Mouse (Mus musculus) kidney, embryonic 16.5 days (tissue): Measurements from ENCODE around the gene Gpbar1. TPM values are rescaled to one million over a fixed set of nuclear protein-coding genes. Genes with fewer than 3 reads are reported as not detected.
"Not testable (repeated sequence)": the region's sequence is repeated elsewhere in the genome, so short reads cannot be mapped to it uniquely, and the experiment has no call there.

Experiments
- ATAC-seq: fragments of 200-750 bp; cut with Nextera tagmentation; 2 replicates; pipeline ENCODE4 v1.8.0; 2017; ENCODE audit warnings: moderate TSS enrichment; ENCODE audit not compliant: low FRiP score, low TSS enrichment
- H3K27ac ChIP-seq: fragments of 300-500 bp; sonication (generic); 2 replicates; pipeline ENCODE4 v1.5.1; 2014; ENCODE audit warnings: low read length
- H3K27me3 ChIP-seq: fragments of 300-500 bp; sonication (generic); 2 replicates; pipeline ENCODE4 v1.6.1; 2014; ENCODE audit warnings: low read length, control low read depth, mixed read lengths; ENCODE audit not compliant: insufficient read depth
- H3K36me3 ChIP-seq: fragments of 300-500 bp; sonication (generic); 2 replicates; pipeline ENCODE4 v1.6.1; 2014; ENCODE audit warnings: low read length, control low read depth, mixed read lengths; ENCODE audit not compliant: insufficient read depth
- H3K4me1 ChIP-seq: fragments of 300-500 bp; sonication (generic); 2 replicates; pipeline ENCODE4 v1.6.1; 2014; ENCODE audit warnings: low read length, control low read depth, mixed read lengths; ENCODE audit not compliant: insufficient read depth
- H3K4me2 ChIP-seq: fragments of 300-500 bp; sonication (generic); replicated peaks from 2 replicates; pipeline ENCODE4 v1.6.1; 2014; ENCODE audit warnings: low read depth, low read length
- H3K4me3 ChIP-seq: fragments of 300-500 bp; sonication (generic); 2 replicates; pipeline ENCODE4 v1.5.1; 2014; ENCODE audit warnings: mild to moderate bottlenecking, low read length
- H3K9ac ChIP-seq: fragments of 300-500 bp; sonication (generic); replicated peaks from 2 replicates; pipeline ENCODE4 v1.6.1; 2014; ENCODE audit warnings: low read length
- H3K9me3 ChIP-seq: fragments of 300-500 bp; sonication (generic); 2 replicates; pipeline ENCODE4 v1.6.1; 2016; ENCODE audit warnings: low read length, control low read depth
- WGBS: fragments of 180-500 bp; shearing (Covaris S2); extraction: QIAGEN DNeasy Blood & Tissue Kit; methylation state at CpG from one replicate; pipeline ENCODE4 v1.1.7; 2014; 5-methylcytosine and 5-hydroxymethylcytosine counted together
- polyA plus RNA-seq: library from polyadenylated mRNA; unstranded; fragments of >200 nt; fragmentation: Nextera tagmentation; extraction: Ambion mirVana; gene quantifications from 2 replicates; pipeline ENCODE4 v1.2.1, GENCODE M21; 2015

Gpbar1 gene
- polyA plus RNA-seq, 1 experiment from 2014 or later: 1.9 TPM

DNA sequence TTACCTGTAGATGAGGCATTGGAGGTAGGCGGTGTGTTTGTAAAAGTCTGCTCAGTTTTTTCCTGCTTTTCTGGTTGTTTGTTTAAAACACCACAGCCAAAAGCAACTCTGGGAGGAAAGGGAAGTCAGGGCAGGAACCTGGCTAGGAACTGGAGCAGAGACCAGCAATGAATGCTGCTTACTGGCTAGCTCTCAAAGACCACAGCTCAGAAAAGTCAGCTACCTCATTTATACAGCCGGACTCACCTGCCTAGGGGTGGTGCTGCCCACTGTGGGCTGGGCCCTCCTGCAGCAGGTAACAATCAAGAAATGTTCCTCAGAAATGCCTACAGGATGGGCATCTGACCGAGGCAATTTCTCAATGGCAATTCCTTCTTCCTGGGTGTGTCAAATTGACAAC, 36.4 kb downstream of the Gpbar1 start:
- Histone ChIP-seq H3K4me2 (no peak overlapping the region), H3K4me1 (peaks cover 5% of the 10 kb centered on the region), H3K36me3 (no peaks in the 10 kb centered on the region), H3K27ac (no peak overlapping the region), H3K27me3 (no peaks in the 10 kb centered on the region), H3K9ac (no peak overlapping the region), H3K4me3 (no peak overlapping the region), H3K9me3 (no peaks in the 10 kb centered on the region)
- WGBS: 91% methylated on average over 3 of the region's 3 CpGs
- ATAC-seq: no peak

DNA sequence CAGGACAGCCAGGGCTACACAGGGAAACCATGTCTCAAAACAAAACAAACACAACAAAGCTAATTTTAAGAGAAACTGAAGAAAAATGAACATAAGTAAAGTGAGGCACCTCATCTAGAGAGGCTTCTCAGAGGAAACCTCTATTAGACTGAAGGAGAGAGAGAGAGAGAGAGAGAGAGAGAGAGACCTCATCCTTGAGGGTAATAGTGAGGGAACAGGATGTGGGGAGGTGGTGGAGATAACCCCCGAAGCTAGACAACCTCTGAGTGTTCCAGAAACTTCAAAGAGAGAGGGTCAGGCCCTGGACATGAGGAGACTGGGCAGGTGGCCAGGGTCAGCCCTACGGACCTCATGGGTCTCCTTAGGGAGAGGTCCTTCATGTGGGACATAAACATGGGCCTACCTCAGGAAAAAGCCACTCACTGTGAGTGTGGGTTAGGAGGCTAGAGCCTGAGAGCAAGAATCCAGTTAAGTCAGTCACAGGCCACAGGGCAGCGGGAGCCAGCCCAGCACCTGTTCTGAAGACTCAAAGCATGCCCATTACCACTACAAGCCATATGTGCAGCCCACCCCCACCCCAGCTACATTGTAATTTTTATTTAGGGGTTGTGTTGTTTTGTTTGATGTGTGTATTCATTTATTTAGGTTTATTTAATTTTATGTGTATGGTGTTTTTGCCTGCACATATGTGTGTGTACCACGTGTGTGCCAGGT, 37.9 kb downstream of the Gpbar1 start:
- ATAC-seq: no peak

GRCm38 (mm10) chr1:74318711-74319110, 40.4 kb downstream of the Gpbar1 start:
- no peaks in the 10 kb centered on the region for H3K36me3 ChIP-seq
- no peak overlapping the region for H3K4me2 ChIP-seq
- H3K27me3 ChIP-seq: no peaks in the 10 kb centered on the region
- H3K4me1 ChIP-seq: 0 out of 2 replicates have a peak, but pooled peaks cover 3% of the 10 kb centered on the region
- no peak for ATAC-seq
- no peak overlapping the region for H3K9ac ChIP-seq
- no peak overlapping the region for H3K27ac ChIP-seq
- 89% methylated on average over 3 of the region's 3 CpGs for WGBS
- H3K4me3 ChIP-seq: no peak overlapping the region
- no peaks in the 10 kb centered on the region for H3K9me3 ChIP-seq

More for the DNA sequence above, 37.9 kb downstream of the Gpbar1 start:
- H3K4me3 ChIP-seq: no peak overlapping the region
- H3K27me3 ChIP-seq: no peaks in the 10 kb centered on the region
- no peak overlapping the region for H3K4me2 ChIP-seq
- H3K9me3 ChIP-seq: no peaks in the 10 kb centered on the region
- H3K27ac ChIP-seq: no peak overlapping the region
- H3K4me1 ChIP-seq: 0 out of 2 replicates have a peak, but pooled peaks cover 3% of the 10 kb centered on the region
- H3K36me3 ChIP-seq: no peaks in the 10 kb centered on the region
- H3K9ac ChIP-seq: no peak overlapping the region
- WGBS: 74% methylated on average over 4 of the region's 4 CpGs

GRCm38 (mm10) chr1:74321396-74321795, 43.0 kb downstream of the Gpbar1 start:
- no peak overlapping the region for H3K27ac ChIP-seq
- no peak for ATAC-seq
- H3K4me1 ChIP-seq: 0 out of 2 replicates have a peak, but pooled peaks cover 3% of the 10 kb centered on the region
- no peaks in the 10 kb centered on the region for H3K9me3 ChIP-seq
- no peak overlapping the region for H3K4me2 ChIP-seq
- H3K36me3 ChIP-seq: no peaks in the 10 kb centered on the region
- H3K9ac ChIP-seq: no peak overlapping the region
- no peaks in the 10 kb centered on the region for H3K27me3 ChIP-seq
- H3K4me3 ChIP-seq: no peak overlapping the region
- WGBS: 84% methylated on average over 3 of the region's 3 CpGs

GRCm38 (mm10) chr1:74326916-74327315, 48.6 kb downstream of the Gpbar1 start:
- not testable (repeated sequence) for H3K4me2 ChIP-seq, ATAC-seq, H3K27ac ChIP-seq, H3K27me3 ChIP-seq, H3K4me3 ChIP-seq, H3K9me3 ChIP-seq, H3K36me3 ChIP-seq, H3K9ac ChIP-seq
- 88% methylated on average over 2 of the region's 2 CpGs for WGBS
- peaks cover 19% of the 10 kb centered on the region for H3K4me1 ChIP-seq

Other genes with a start within 250 kb of the Gpbar1 start
- gene Tns1, start 154.1 kb upstream of the Gpbar1 start, polyA plus RNA-seq: 77.3 and 78.3 TPM in 2 replicates
- 0.22 and 0.32 TPM in 2 replicates for gene Rufy4, start 153.0 kb upstream of the Gpbar1 start, polyA plus RNA-seq
- 0.11 and 0.24 TPM in 2 replicates for gene Cxcr2, start 124.6 kb upstream of the Gpbar1 start, polyA plus RNA-seq
- gene Cxcr1, start 83.9 kb upstream of the Gpbar1 start, polyA plus RNA-seq: not detected in 2 replicates
- gene Arpc2, start 42.5 kb upstream of the Gpbar1 start, polyA plus RNA-seq: 441 and 457 TPM in 2 replicates
- gene Aamp, start 6.2 kb downstream of the Gpbar1 start, polyA plus RNA-seq: 322 and 350 TPM in 2 replicates
- 149 and 156 TPM in 2 replicates for gene Pnkd, start 6.4 kb downstream of the Gpbar1 start, polyA plus RNA-seq
- 33.5 and 35.1 TPM in 2 replicates for gene Tmbim1, start 27.1 kb downstream of the Gpbar1 start, polyA plus RNA-seq
- 0.50 and 0.53 TPM in 2 replicates for gene Catip, start 83.6 kb downstream of the Gpbar1 start, polyA plus RNA-seq
- gene Slc11a1, start 96.6 kb downstream of the Gpbar1 start, polyA plus RNA-seq: 4.5 and 5.4 TPM in 2 replicates
- gene Ctdsp1, start 113.0 kb downstream of the Gpbar1 start, polyA plus RNA-seq: 91.1 and 94.0 TPM in 2 replicates
- 17.5 and 18.0 TPM in 2 replicates for gene Vil1, start 130.8 kb downstream of the Gpbar1 start, polyA plus RNA-seq
- gene Cnot9, start 227.5 kb downstream of the Gpbar1 start, polyA plus RNA-seq: 63.7 and 71.7 TPM in 2 replicates